Mouse (Mus musculus) ES-E14 (cell line): ENCODE measurements at regions not wholly inside any gene's neighbourhood (a gene's known extent, or its start where the extent isn't known, plus 50 kb on each side); places are given as distances from the start of the nearest gene placed in this dataset.

ENCODE experiments used
- DNase-seq: peaks from one replicate; pipeline ENCODE4 v3.0.0-alpha.2; 2013; ENCODE audit warnings: low read depth, low spot score
- H3K27ac ChIP-seq: 2 replicates; pipeline ENCODE4 v1.5.1; 2012; ENCODE audit warnings: low read depth, mild to moderate bottlenecking, low read length, moderate library complexity, mixed read lengths; ENCODE audit not compliant: poor library complexity, insufficient read depth, severe bottlenecking
- H3K36me3 ChIP-seq: 2 replicates; pipeline ENCODE4 v1.6.1; 2012; ENCODE audit warnings: mild to moderate bottlenecking, low read length, moderate library complexity, mixed read lengths; ENCODE audit not compliant: control insufficient read depth, poor library complexity, insufficient read depth, severe bottlenecking
- H3K4me1 ChIP-seq, 2 experiments: fragments of 150-350 bp in 1 of 2; sonication (generic) in 1 of 2; 2 replicates each; pipeline ENCODE4 v1.6.1; 2012; ENCODE audit warnings: low read length in 2 of 2, mild to moderate bottlenecking in 1 of 2, mixed read lengths in 1 of 2; ENCODE audit not compliant: control insufficient read depth in 2 of 2, insufficient read depth in 2 of 2, poor library complexity in 1 of 2
- H3K4me3 ChIP-seq, 2 experiments: fragments of 150-350 bp in 1 of 2; sonication (generic) in 1 of 2; 2 replicates each; pipeline ENCODE4 v1.5.1; 2012; ENCODE audit warnings: low read length in 2 of 2, low read depth in 1 of 2, mild to moderate bottlenecking in 1 of 2, mixed read lengths in 1 of 2; ENCODE audit not compliant: insufficient read depth in 1 of 2, poor library complexity in 1 of 2, severe bottlenecking in 1 of 2
- H3K9ac ChIP-seq: 2 replicates; pipeline ENCODE4 v1.6.1; 2012; ENCODE audit warnings: low read depth, mild to moderate bottlenecking, low read length, mixed read lengths; ENCODE audit not compliant: poor library complexity, insufficient read depth, severe bottlenecking
- H3K9me3 ChIP-seq: fragments of 150-350 bp; sonication (generic); 2 replicates; pipeline ENCODE4 v1.6.1; 2012; ENCODE audit warnings: low read depth, mild to moderate bottlenecking, low read length; ENCODE audit not compliant: control insufficient read depth, insufficient read depth
- CHD2 ChIP-seq: IDR thresholded peaks from 2 replicates; pipeline ENCODE4 v1.6.1; 2014; ENCODE audit warnings: mild to moderate bottlenecking, low read depth, low read length, inconsistent platforms
- HCFC1 ChIP-seq: IDR thresholded peaks from 2 replicates; pipeline ENCODE4 v1.6.1; 2012; ENCODE audit warnings: low read length, inconsistent platforms, borderline replicate concordance; ENCODE audit not compliant: insufficient read depth
- MAFK ChIP-seq: IDR thresholded peaks from 2 replicates; pipeline ENCODE4 v1.6.1; 2014; ENCODE audit warnings: mild to moderate bottlenecking, low read depth, low read length, inconsistent platforms; ENCODE audit not compliant: insufficient read depth
- ZC3H11A ChIP-seq: IDR thresholded peaks from 2 replicates; pipeline ENCODE4 v1.6.1; 2012; ENCODE audit warnings: low read depth, mild to moderate bottlenecking, inconsistent platforms, low read length, borderline replicate concordance
- ZNF384 ChIP-seq: IDR thresholded peaks from 2 replicates; pipeline ENCODE4 v1.6.1; 2012; ENCODE audit warnings: low read depth, low read length, inconsistent platforms
- in situ Hi-C, 2 experiments: fragments of 600-800 bp; cut with MboI; formaldehyde crosslinking; loops; one replicate each; pipeline ENCODE4 v1.15.1; 2025; ENCODE audit warnings: low sequenced_read_pairs in 2 of 2, inconsistent platforms in 1 of 2; ENCODE audit not compliant: unreplicated experiment in 2 of 2

GRCm38 (mm10) chr19:21214253-21214652 is 57.8 kb upstream of the Zfand5 start:
- Histone ChIP-seq H3K9ac (no peak overlapping the region), H3K4me1 (no peaks in the 10 kb centered on the region), H3K27ac (no peak overlapping the region), H3K9me3 (no peaks in the 10 kb centered on the region), H3K36me3 (no peaks in the 10 kb centered on the region), H3K4me3 (no peak overlapping the region)
- TF ChIP-seq CHD2: no peak
- TF ChIP-seq ZC3H11A: no peak
- TF ChIP-seq MAFK: no peak
- TF ChIP-seq HCFC1: no peak
- TF ChIP-seq ZNF384: no peak
- no peak for DNase-seq
- in situ Hi-C loops: no loop called here

GRCm38 (mm10) chr19:21193461-21193860 is 78.6 kb upstream of the Zfand5 start:
- Histone ChIP-seq H3K4me3 (no peak overlapping the region), H3K9me3 (no peaks in the 10 kb centered on the region), H3K4me1 (no peaks in the 10 kb centered on the region), H3K9ac (no peak overlapping the region), H3K36me3 (no peaks in the 10 kb centered on the region), H3K27ac (no peak overlapping the region)
- no peak for TF ChIP-seq CHD2
- no peak for TF ChIP-seq HCFC1
- TF ChIP-seq MAFK: no peak
- no peak for TF ChIP-seq ZNF384
- TF ChIP-seq ZC3H11A: no peak
- in situ Hi-C loops: no loop called here
- no peak for DNase-seq

- TF ChIP-seq MAFK (no peak), HCFC1 (no peak), ZNF384 (no peak), ZC3H11A (no peak), CHD2 (no peak)
- Histone ChIP-seq H3K9me3 (no peaks in the 10 kb centered on the region), H3K4me3 (no peak overlapping the region), H3K4me1 (no peaks in the 10 kb centered on the region), H3K9ac (no peak overlapping the region), H3K36me3 (no peaks in the 10 kb centered on the region), H3K27ac (no peak overlapping the region)
- DNase-seq: no peak
- in situ Hi-C loops: no loop called here
These were observed 79.5 kb upstream of the Zfand5 start for GRCm38 (mm10) chr19:21192576-21192975.

- TF ChIP-seq HCFC1 (no peak), MAFK (no peak), CHD2 (no peak), ZC3H11A (no peak), ZNF384 (no peak)
These were observed 82.9 kb upstream of the Zfand5 start for GRCm38 (mm10) chr19:21189216-21189615.

GRCm38 (mm10) chr19:21186656-21187055 is 85.4 kb upstream of the Zfand5 start:
- Histone ChIP-seq H3K4me1 (no peaks in the 10 kb centered on the region), H3K4me3 (no peak overlapping the region), H3K27ac (no peak overlapping the region), H3K9ac (no peak overlapping the region), H3K9me3 (no peaks in the 10 kb centered on the region), H3K36me3 (no peaks in the 10 kb centered on the region)
- in situ Hi-C loops: no loop called here
- TF ChIP-seq ZC3H11A: no peak
- TF ChIP-seq HCFC1: no peak
- TF ChIP-seq MAFK: no peak
- TF ChIP-seq CHD2: no peak
- TF ChIP-seq ZNF384: no peak
- no peak for DNase-seq

More at GRCm38 (mm10) chr19:21189216-21189615, 82.9 kb upstream of the Zfand5 start:
- Histone ChIP-seq H3K4me3 (no peak overlapping the region), H3K9ac (no peak overlapping the region), H3K4me1 (no peaks in the 10 kb centered on the region), H3K9me3 (no peaks in the 10 kb centered on the region), H3K36me3 (no peaks in the 10 kb centered on the region), H3K27ac (no peak overlapping the region)
- in situ Hi-C loops: no loop called here
- no peak for DNase-seq
